Mouse (Mus musculus) kidney, embryonic 14.5 days (tissue): Measurements from ENCODE around the gene Etv6. TPM values are rescaled to one million over a fixed set of nuclear protein-coding genes. Genes with fewer than 3 reads are reported as not detected.

Source experiments
- ATAC-seq: fragments of 200-750 bp; cut with Nextera tagmentation; 2 replicates; pipeline ENCODE4 v1.8.0; 2017; ENCODE audit warnings: moderate number of reproducible peaks, mild to moderate bottlenecking, moderate TSS enrichment, moderate library complexity; ENCODE audit not compliant: low FRiP score, low TSS enrichment
- H3K27ac ChIP-seq: fragments of 300-500 bp; sonication (generic); 2 replicates; pipeline ENCODE4 v1.5.1; 2014; ENCODE audit warnings: low read depth, mild to moderate bottlenecking, low read length, moderate library complexity, mixed read lengths
- H3K27me3 ChIP-seq: fragments of 300-500 bp; sonication (generic); 2 replicates; pipeline ENCODE4 v1.6.1; 2014; ENCODE audit warnings: mild to moderate bottlenecking, low read length; ENCODE audit not compliant: control insufficient read depth, insufficient read depth
- H3K36me3 ChIP-seq: fragments of 300-500 bp; sonication (generic); 2 replicates; pipeline ENCODE4 v1.6.1; 2014; ENCODE audit warnings: low read length, mixed read lengths; ENCODE audit not compliant: control insufficient read depth, insufficient read depth
- H3K4me1 ChIP-seq: fragments of 300-500 bp; sonication (generic); 2 replicates; pipeline ENCODE4 v1.6.1; 2014; ENCODE audit warnings: low read length, mixed read lengths; ENCODE audit not compliant: control insufficient read depth, insufficient read depth
- H3K4me2 ChIP-seq: fragments of 300-500 bp; sonication (generic); replicated peaks from 2 replicates; pipeline ENCODE4 v1.6.1; 2014; ENCODE audit warnings: low read depth, mild to moderate bottlenecking, low read length
- H3K4me3 ChIP-seq: fragments of 300-500 bp; sonication (generic); 2 replicates; pipeline ENCODE4 v1.5.1; 2014; ENCODE audit warnings: mild to moderate bottlenecking, low read length
- H3K9ac ChIP-seq: fragments of 300-500 bp; sonication (generic); 2 replicates; pipeline ENCODE4 v1.6.1; 2014; ENCODE audit warnings: low read depth, mild to moderate bottlenecking, low read length, moderate library complexity
- H3K9me3 ChIP-seq: fragments of 300-500 bp; sonication (generic); 2 replicates; pipeline ENCODE4 v1.6.1; 2016; ENCODE audit warnings: low read length; ENCODE audit not compliant: control insufficient read depth
- WGBS: fragments of 180-500 bp; shearing (Covaris S2); extraction: QIAGEN DNeasy Blood & Tissue Kit; methylation state at CpG from one replicate; pipeline ENCODE4 v1.1.7; 2014; 5-methylcytosine and 5-hydroxymethylcytosine counted together
- polyA plus RNA-seq: library from polyadenylated mRNA; unstranded; fragments of >200 nt; fragmentation: Nextera tagmentation; extraction: Ambion mirVana; gene quantifications from 2 replicates; pipeline ENCODE4 v1.2.1, GENCODE M21; 2014

Gene Etv6
- polyA plus RNA-seq, 1 experiment from 2014 or later = 18.1 TPM

- H3K9me3 ChIP-seq = no peaks in the 10 kb centered on the region
- H3K4me1 ChIP-seq = no peaks in the 10 kb centered on the region
- 65% methylated on average over 6 of the region's 6 CpGs for WGBS
- ATAC-seq = peak; percentile 61; the same call in 1 of the 2 replicates
- H3K27me3 ChIP-seq = no peaks in the 10 kb centered on the region
- H3K36me3 ChIP-seq = no peaks in the 10 kb centered on the region
- H3K4me2 ChIP-seq = no peak overlapping the region
- H3K9ac ChIP-seq = no peak overlapping the region
- no peak overlapping the region for H3K4me3 ChIP-seq
- H3K27ac ChIP-seq = peak overlapping the region; percentile 32; the same call in 1 of the 2 replicates
These were observed 92.5 kb downstream of the Etv6 start for GRCm38 (mm10) chr6:134127996-134128395.

GRCm38 (mm10) chr6:134128594-134128993 is 93.1 kb downstream of the Etv6 start:
- no peak overlapping the region for H3K9ac ChIP-seq
- no peaks in the 10 kb centered on the region for H3K4me1 ChIP-seq
- H3K27me3 ChIP-seq = no peaks in the 10 kb centered on the region
- H3K4me2 ChIP-seq = no peak overlapping the region
- no peak overlapping the region for H3K4me3 ChIP-seq
- H3K9me3 ChIP-seq = no peaks in the 10 kb centered on the region
- ATAC-seq = peak; percentile 65; the same call in 1 of the 2 replicates
- H3K27ac ChIP-seq = peak overlapping the region; percentile 32; the same call in 1 of the 2 replicates
- H3K36me3 ChIP-seq = no peaks in the 10 kb centered on the region
- 75% methylated on average over 13 of the region's 13 CpGs for WGBS

DNA sequence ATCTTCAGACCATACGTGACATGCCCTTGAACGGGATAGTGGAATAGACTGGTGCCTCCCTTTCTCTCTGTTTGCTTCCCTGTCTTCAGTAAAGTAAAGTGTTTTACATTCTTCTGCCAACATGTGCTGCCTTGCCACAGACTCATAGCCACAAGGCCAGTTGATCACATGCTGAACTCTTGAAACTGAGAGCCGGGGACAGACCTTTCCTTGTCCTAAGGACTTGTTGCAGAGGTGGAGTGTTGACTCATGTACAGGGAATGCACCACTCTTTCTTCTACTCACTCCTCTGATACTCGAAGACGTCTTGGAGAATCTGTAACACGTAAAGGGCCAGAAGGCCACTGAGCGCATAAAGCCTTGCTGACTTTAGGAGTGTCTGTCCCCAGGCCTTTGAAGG is 94.3 kb downstream of the Etv6 start:
- Histone ChIP-seq H3K9me3 (no peaks in the 10 kb centered on the region), H3K4me3 (no peak overlapping the region), H3K4me1 (no peaks in the 10 kb centered on the region), H3K36me3 (no peaks in the 10 kb centered on the region), H3K4me2 (no peak overlapping the region), H3K9ac (no peak overlapping the region), H3K27ac (no peak overlapping the region), H3K27me3 (no peaks in the 10 kb centered on the region)
- no peak for ATAC-seq
- WGBS = 90% methylated on average over 7 of the region's 7 CpGs

DNA sequence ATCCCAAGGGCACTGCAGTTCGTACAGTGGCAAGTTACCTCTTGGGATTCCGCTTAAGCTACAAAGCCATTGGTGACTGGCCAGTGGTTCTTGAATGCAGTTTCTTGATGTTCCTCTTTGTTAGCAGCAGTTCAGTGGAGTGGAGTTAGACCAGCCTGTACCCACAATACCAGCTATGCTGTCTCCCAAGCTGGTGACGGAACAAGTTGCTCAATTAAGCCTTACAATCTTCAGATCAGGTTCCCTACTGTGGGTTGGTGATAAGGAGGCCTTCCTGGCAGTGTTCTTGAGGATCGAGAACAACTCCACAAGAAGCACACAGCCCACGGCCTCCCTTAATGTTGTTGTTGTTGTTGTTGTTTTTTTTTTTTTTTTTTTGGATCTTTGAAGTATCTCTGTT is 95.3 kb downstream of the Etv6 start:
- H3K36me3 ChIP-seq = no peaks in the 10 kb centered on the region
- H3K4me3 ChIP-seq = no peak overlapping the region
- H3K4me2 ChIP-seq = no peak overlapping the region
- no peak overlapping the region for H3K27ac ChIP-seq
- WGBS = 92% methylated on average over 5 of the region's 5 CpGs
- no peaks in the 10 kb centered on the region for H3K27me3 ChIP-seq
- no peaks in the 10 kb centered on the region for H3K9me3 ChIP-seq
- ATAC-seq = no peak
- H3K4me1 ChIP-seq = no peaks in the 10 kb centered on the region
- no peak overlapping the region for H3K9ac ChIP-seq

DNA sequence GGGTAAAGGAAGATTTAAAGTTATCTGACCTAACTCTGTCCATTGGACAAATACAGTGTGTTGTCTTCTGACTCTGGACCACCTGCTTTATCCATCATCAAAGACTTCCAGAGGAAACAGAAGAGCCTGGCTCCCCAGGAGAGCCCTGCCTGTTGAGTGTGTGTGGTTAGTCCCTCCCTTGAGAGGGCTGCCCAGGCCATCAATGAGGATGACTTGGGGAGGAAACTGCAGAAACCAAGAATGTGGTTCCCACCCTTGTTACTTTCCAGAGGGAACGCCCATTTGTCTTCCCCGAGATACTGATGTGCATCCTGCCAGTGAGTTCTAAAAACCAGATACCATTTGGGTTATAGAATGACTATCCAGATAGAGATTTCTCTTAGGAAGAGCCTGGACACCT is 96.1 kb downstream of the Etv6 start:
- no peak overlapping the region for H3K4me2 ChIP-seq
- H3K27ac ChIP-seq = no peak overlapping the region
- H3K4me3 ChIP-seq = no peak overlapping the region
- no peak overlapping the region for H3K9ac ChIP-seq
- no peaks in the 10 kb centered on the region for H3K9me3 ChIP-seq
- WGBS = 93% methylated on average over 2 of the region's 2 CpGs
- H3K27me3 ChIP-seq = no peaks in the 10 kb centered on the region
- no peak for ATAC-seq
- H3K4me1 ChIP-seq = no peaks in the 10 kb centered on the region
- no peaks in the 10 kb centered on the region for H3K36me3 ChIP-seq

- no peaks in the 10 kb centered on the region for H3K27me3 ChIP-seq
- no peak overlapping the region for H3K9ac ChIP-seq
- H3K4me3 ChIP-seq = no peak overlapping the region
- H3K9me3 ChIP-seq = no peaks in the 10 kb centered on the region
- no peak overlapping the region for H3K27ac ChIP-seq
- H3K4me2 ChIP-seq = no peak overlapping the region
- H3K36me3 ChIP-seq = no peaks in the 10 kb centered on the region
- ATAC-seq = no peak
- H3K4me1 ChIP-seq = no peaks in the 10 kb centered on the region
- WGBS = 72% methylated on average over 4 of the region's 4 CpGs
These were observed 98.3 kb downstream of the Etv6 start for GRCm38 (mm10) chr6:134133756-134134155.

GRCm38 (mm10) chr6:134134821-134135323 is 99.4 kb downstream of the Etv6 start:
- no peak overlapping the region for H3K9ac ChIP-seq
- no peak for ATAC-seq
- H3K4me1 ChIP-seq = no peaks in the 10 kb centered on the region
- no peak overlapping the region for H3K27ac ChIP-seq
- WGBS = 90% methylated on average over 9 of the region's 9 CpGs
- H3K4me2 ChIP-seq = no peak overlapping the region
- no peaks in the 10 kb centered on the region for H3K27me3 ChIP-seq
- no peaks in the 10 kb centered on the region; the same call in 1 of the 2 replicates for H3K36me3 ChIP-seq
- no peaks in the 10 kb centered on the region for H3K9me3 ChIP-seq
- no peak overlapping the region for H3K4me3 ChIP-seq

DNA sequence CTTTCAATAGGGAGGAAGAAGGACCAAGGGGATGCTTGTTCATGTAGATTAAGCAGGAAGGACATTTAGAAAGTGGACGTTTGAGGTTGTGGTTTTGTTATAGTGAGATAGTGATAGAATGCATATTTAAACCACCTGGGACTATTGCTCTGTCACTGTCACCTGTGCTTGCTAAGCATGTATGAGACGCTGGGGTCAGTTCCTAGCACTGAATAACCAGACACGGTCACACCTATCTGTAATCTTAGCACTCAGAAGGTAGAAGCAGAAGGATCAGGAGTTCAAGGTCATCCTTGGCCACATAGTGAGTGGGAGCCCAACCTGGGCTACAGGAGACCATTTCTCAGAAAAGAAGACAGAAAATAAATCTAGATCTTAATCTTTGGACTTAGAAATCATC is 100.8 kb downstream of the Etv6 start:
- no peak for ATAC-seq

DNA sequence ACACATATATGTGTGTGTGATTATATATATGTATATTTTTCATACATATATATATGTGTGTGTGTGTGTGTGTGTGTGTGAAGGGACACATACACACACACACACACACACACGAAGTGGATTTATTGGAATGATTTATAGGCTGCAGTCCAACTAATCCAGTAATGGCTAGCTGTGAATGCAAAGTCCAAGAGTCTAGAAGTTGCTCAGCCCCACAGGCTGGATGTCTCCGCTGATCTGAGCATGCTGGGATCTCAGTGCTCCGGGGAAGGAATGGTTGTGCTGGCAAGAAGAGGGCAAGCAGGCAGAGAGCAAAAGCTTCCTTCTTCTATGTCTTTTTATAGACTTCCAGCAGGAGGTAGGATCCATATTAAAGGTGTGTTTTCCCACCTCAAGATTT is 103.9 kb downstream of the Etv6 start:
- Histone ChIP-seq H3K4me1 (peaks cover 18% of the 10 kb centered on the region), H3K9ac (no peak overlapping the region), H3K36me3 (no peaks in the 10 kb centered on the region; the same call in 1 of the 2 replicates), H3K4me2 (no peak overlapping the region), H3K27me3 (no peaks in the 10 kb centered on the region), H3K27ac (no peak overlapping the region), H3K9me3 (no peaks in the 10 kb centered on the region), H3K4me3 (no peak overlapping the region)
- WGBS = 78% methylated on average over 3 of the region's 3 CpGs
- ATAC-seq = no peak

More for the DNA sequence above, 100.8 kb downstream of the Etv6 start:
- no peaks in the 10 kb centered on the region for H3K9me3 ChIP-seq
- no peaks in the 10 kb centered on the region; the same call in 1 of the 2 replicates for H3K36me3 ChIP-seq
- H3K27me3 ChIP-seq = no peaks in the 10 kb centered on the region
- 79% methylated on average over 3 of the region's 3 CpGs for WGBS
- H3K27ac ChIP-seq = no peak overlapping the region
- H3K4me1 ChIP-seq = no peaks in the 10 kb centered on the region
- no peak overlapping the region for H3K9ac ChIP-seq
- no peak overlapping the region for H3K4me3 ChIP-seq
- H3K4me2 ChIP-seq = no peak overlapping the region
